Mouse (Mus musculus) ovary, postnatal 14 days (tissue): Measurements from ENCODE around the gene Pla2g16.

Source experiments
- DNase-seq: peaks from one replicate; pipeline ENCODE4 v3.0.0; 2022; ENCODE audit warnings: low spot score

Pla2g16 gene

DNA sequence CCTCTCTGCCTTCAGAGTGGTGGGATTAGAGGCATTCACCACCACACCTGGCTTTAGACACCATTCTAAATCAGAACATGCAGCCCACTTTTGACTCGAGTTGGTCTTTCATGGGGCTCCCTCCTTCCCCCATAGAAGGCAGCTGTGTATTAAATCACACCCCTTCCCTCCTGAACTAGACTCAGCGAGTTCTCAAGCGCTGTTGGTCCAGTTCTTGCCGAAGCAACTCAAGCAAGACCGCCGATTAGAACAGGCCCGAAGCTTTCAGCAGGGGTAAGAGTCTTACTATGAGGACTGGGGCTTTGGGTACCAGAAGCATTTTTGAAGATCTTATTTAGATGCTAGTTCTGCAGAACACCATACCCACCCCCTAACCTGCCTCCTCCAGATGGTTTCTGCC, 55.9 kb downstream of the Pla2g16 start:
- DNase-seq = no peak

DNA sequence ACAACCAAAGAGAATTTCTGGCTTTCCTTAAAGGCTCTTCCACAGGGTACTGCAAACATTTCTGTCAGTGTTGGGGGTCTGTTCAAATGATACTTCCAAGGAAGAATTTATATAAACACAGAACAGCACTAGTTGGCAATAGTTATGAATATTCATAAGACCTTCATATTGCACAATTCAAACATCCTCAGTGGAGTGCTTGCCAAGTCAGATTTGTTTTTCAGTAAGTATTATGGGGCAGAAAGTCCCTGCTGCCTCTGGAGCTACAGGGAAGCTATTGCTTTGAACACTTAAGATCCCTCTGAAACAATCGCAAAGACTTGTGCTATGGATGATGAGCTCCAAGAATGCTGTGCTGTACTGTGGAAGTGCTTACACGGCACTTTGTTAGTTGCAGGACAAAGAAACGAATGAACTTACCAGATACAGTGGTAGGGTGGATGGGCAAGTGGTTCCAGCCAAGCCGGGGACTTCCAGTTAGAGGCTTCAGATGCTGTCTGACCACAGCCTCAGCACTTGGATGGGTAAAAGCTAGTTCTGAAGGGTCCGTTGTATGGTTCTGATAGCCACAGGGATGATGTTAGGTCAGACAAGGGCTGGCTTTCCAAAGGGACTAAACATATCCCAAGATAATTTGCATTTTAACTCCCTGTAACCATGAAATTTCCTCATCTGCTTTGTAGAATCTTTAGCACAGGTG, 59.1 kb downstream of the Pla2g16 start:
- no peak for DNase-seq

DNA sequence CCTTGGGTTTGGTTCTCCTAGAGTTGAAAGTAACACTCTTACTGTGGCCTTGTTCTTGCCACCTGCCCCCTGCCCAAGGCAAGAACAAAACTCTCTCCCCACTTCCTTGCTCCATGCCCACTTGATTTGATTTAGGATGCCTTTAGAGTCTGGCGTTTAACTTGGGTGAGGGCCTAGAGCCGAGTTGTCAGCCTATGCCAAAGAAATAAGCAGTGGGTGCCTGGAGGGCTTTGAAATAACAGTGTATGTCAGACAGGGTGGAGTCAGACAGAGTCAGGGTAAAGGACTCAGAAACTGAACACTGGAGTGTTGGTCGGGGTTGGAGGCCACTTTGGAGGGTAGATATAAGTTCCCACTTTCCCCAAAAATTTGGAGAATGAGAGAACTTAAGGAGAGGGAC, 59.8 kb downstream of the Pla2g16 start:
- no peak for DNase-seq

DNA sequence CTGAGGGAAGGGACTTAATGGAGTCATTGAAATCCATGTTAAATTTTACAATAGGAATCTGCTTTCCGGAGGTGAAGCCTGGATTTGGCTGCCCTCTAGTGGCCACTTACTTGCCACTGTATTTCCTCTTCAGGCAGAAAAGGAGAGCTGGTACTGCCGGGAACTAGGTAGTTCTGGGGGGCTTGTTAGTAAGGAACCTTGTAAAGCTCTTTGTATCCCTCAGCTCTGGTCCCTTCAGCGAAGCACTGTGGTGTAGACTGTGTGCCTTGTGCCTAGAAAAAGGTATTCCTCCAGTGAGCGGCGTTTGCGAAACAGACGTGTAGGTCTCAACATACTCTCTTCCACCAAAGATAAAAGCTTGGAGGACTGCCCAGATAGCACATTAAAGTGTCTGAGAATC, 60.4 kb downstream of the Pla2g16 start:
- peak; percentile 31 for DNase-seq

- DNase-seq = no peak
Observed at GRCm38 (mm10) chr19:7633021-7633420, 75.8 kb downstream of the Pla2g16 start.

DNA sequence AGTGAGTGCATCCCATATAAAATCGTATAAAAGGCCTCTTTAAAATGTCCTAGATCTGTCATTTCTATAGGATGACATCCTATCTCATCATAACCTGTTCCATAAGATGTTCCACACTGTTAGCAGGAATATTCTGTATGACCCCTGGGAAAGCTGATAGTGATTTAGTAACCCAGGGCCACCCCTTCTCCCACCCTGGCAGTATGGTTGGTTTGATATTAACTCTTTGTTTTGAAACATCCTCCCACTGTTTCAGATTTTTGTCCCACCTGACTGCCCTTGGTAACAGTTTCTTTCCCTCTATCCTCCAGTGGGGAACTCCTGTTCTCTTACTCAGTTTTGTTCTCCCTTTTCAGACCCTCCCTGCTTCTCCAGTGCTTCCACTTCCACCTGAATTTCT, 76.5 kb downstream of the Pla2g16 start:
- no peak for DNase-seq
